Mouse (Mus musculus) erythroblast, embryonic 14.5 days (primary cell): ENCODE data around the gene Raver1. TPM values are rescaled to one million over a fixed set of nuclear protein-coding genes. Genes with fewer than 3 reads are reported as not detected.
A peak's percentile ranks its signal among the peaks of the same experiment; 100 is the strongest.

Experiments
- H3K27me3 ChIP-seq: 2 replicates; pipeline ENCODE4 v1.6.1; 2012; ENCODE audit warnings: inconsistent platforms; ENCODE audit not compliant: control insufficient read depth
- H3K36me3 ChIP-seq: 2 replicates; pipeline ENCODE4 v1.6.1; 2012; ENCODE audit warnings: mild to moderate bottlenecking, inconsistent platforms; ENCODE audit not compliant: control insufficient read depth
- H3K4me1 ChIP-seq: 2 replicates; pipeline ENCODE4 v1.6.1; 2012; ENCODE audit warnings: inconsistent platforms; ENCODE audit not compliant: control insufficient read depth
- H3K4me3 ChIP-seq: replicated peaks from 2 replicates; pipeline ENCODE3; 2012; ENCODE audit warnings: moderate library complexity, mild to moderate bottlenecking, inconsistent platforms
- H3K9me3 ChIP-seq: 2 replicates; pipeline ENCODE4 v1.6.1; 2012; ENCODE audit warnings: low read length, inconsistent platforms, mixed read lengths; ENCODE audit not compliant: control insufficient read depth
- GATA1 ChIP-seq: IDR thresholded peaks from 2 replicates; pipeline ENCODE4 v1.6.1; 2012; ENCODE audit warnings: low read length, inconsistent platforms, mixed read lengths
- TAL1 ChIP-seq: IDR thresholded peaks from 3 replicates; pipeline ENCODE4 v1.6.1; 2012; ENCODE audit warnings: low read length, inconsistent platforms, mixed read lengths
- polyA plus RNA-seq: library from polyadenylated mRNA; stranded (reverse); fragments of >175 nt; gene quantifications from 2 replicates; pipeline ENCODE4 v1.2.3, GENCODE M21; 2012

The Raver1 gene
- polyA plus RNA-seq, 1 experiment = 9.3 TPM

DNA sequence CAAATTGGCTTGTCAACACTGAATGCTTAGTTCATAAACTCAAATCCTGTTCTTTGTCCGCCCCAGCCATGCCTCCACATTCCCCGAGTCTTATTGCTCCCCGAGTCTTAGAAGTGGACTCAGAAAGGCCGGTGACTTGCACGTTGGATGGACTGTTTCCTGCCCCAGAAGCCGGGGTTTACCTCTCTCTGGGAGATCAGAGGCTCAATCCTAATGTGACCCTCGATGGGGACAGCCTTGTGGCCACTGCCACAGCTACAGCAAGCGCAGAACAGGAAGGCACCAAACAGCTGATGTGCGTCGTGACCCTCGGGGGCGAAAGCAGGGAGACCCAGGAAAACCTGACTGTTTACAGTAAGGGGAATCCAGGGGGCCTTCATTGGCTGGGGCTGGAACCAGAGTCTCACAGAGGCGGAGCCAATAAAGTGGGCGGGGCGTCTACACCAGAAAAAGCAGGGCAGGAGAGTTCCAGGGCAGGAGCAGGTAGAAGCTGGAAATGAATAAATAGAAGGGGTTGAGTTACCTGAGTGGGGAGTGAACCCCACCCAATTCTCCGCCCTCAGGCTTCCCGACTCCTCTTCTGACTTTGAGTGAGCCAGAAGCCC lies 57.2 kb downstream of the Raver1 start:
- peaks cover 78% of the 10 kb centered on the region for H3K27me3 ChIP-seq
- peaks cover 37% of the 10 kb centered on the region for H3K36me3 ChIP-seq
- peaks cover 27% of the 10 kb centered on the region for H3K9me3 ChIP-seq
- H3K4me1 ChIP-seq = peaks cover 79% of the 10 kb centered on the region
- no peak for TF ChIP-seq GATA1
- TF ChIP-seq TAL1 = no peak
- H3K4me3 ChIP-seq = no peak overlapping the region

DNA sequence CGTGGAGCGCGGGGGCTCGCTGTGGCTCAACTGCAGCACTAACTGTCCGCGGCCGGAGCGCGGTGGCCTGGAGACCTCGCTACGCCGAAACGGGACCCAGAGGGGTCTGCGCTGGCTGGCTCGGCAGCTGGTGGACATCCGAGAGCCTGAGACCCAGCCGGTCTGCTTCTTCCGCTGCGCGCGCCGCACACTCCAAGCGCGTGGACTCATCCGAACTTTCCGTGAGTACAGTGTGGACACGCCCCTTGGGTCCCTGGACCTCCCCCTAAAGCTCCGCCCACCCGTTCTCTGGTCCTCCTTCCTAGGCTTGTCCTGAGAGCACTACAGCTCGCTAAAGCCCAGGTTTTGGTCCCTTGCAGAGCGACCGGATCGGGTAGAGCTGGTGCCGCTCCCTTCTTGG lies 58.7 kb downstream of the Raver1 start:
- Histone ChIP-seq H3K9me3 (peaks cover 24% of the 10 kb centered on the region), H3K27me3 (peaks cover 68% of the 10 kb centered on the region), H3K36me3 (peaks cover 38% of the 10 kb centered on the region), H3K4me1 (peaks cover 82% of the 10 kb centered on the region), H3K4me3 (peak overlapping the region; percentile 70)
- no peak for TF ChIP-seq GATA1
- no peak for TF ChIP-seq TAL1

GRCm38 (mm10) chr9:21032491-21032890 lies 59.3 kb downstream of the Raver1 start:
- Histone ChIP-seq H3K27me3 (peaks cover 61% of the 10 kb centered on the region), H3K4me1 (peaks cover 83% of the 10 kb centered on the region), H3K4me3 (peak overlapping the region; percentile 70), H3K9me3 (peaks cover 20% of the 10 kb centered on the region), H3K36me3 (peaks cover 43% of the 10 kb centered on the region)
- TF ChIP-seq TAL1 (no peak), GATA1 (no peak)

DNA sequence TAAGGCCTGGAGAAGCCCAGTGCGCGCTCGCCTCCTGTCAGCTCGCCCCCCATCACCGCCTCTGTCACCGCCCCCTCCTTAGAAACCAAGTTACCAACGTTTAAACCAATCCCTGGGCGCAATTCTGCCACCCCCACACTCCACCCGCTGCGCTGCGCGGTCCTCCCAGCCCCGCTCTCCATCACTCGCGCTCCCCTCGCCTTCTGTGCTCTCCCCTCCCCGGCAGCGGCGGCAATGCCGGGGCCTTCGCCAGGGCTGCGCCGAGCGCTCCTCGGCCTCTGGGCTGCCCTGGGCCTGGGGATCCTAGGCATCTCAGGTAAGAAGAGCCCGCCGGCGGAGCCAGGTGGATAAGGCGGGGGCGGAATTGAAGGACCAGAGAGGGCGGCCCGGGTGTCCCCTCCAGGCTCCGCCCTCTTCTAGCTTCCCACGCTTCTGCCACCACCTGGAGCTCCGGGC lies 59.9 kb downstream of the Raver1 start, which contains the start of gene Icam5:
TSS of gene Icam5 (plus strand) at position 178 of the 456 bp plus-strand sequence.
- Histone ChIP-seq H3K9me3 (peaks cover 18% of the 10 kb centered on the region), H3K27me3 (peaks cover 56% of the 10 kb centered on the region), H3K36me3 (peaks cover 46% of the 10 kb centered on the region), H3K4me3 (peak within 1 kb of the TSS; percentile 70), H3K4me1 (peaks cover 83% of the 10 kb centered on the region)
- TF ChIP-seq GATA1 (no peak), TAL1 (no peak)

DNA sequence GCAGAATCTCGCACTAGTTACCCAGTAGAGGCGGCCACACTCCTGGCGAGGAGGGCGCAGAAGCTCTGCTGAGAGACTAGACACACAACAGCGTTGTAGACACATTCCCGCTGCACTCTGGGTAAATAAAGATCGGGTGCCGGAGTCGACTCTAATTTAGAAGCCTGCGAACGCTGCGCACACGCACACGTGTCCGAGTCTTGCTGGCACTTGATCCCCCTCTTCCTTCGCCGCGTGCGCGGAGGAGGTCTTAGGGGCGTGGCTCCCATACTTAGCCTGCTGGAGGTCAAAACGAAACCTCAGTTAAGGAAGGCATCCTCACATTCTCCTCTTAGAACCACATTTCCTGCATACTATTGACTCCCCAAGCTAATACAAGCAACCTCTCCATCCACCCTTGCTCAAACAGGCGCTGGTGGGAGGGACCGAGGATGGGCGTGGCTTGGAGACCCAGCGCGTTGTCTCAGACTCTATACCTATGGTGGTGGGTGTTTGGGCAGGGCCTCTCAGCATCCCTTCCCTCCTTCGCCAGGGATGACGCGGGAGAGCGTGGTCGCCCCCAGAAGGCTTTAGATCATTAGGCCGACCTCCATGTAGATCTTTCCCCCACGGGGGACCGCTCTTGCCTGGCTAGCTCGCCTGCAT lies 60.4 kb downstream of the Raver1 start:
- H3K4me3 ChIP-seq = peak overlapping the region; percentile 70
- H3K27me3 ChIP-seq = peaks cover 50% of the 10 kb centered on the region
- H3K9me3 ChIP-seq = peaks cover 13% of the 10 kb centered on the region
- TF ChIP-seq GATA1 (no peak), TAL1 (no peak)
- H3K36me3 ChIP-seq = peaks cover 49% of the 10 kb centered on the region
- peaks cover 84% of the 10 kb centered on the region for H3K4me1 ChIP-seq

DNA sequence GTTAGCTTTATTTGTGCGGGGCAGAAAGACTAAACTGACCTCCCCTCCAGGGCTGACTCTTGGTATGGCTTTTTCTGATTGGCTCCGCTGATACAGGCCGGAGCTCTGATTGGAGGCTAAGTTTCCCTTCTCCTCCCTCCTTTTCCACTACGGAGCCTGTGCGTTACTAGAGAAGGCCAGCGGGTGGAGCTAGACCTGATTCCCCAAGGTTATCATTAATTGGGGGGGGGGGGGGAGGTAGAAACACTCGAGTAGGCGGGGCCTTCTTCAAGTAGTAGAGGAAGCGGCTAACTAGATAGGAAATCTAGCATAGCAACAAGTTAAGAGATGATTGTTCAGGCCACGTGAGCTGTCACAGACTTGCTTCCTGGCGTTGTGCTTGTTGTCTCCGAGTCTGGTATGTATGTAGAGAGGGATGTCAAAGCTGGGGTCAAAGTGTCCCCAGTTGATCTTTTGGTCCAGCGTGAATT lies 61.0 kb downstream of the Raver1 start:
- Histone ChIP-seq H3K4me3 (peak overlapping the region; percentile 70), H3K27me3 (peaks cover 44% of the 10 kb centered on the region), H3K36me3 (peaks cover 46% of the 10 kb centered on the region), H3K4me1 (peaks cover 86% of the 10 kb centered on the region), H3K9me3 (peaks cover 9% of the 10 kb centered on the region)
- peak; percentile 96 for TF ChIP-seq GATA1
- no peak for TF ChIP-seq TAL1

DNA sequence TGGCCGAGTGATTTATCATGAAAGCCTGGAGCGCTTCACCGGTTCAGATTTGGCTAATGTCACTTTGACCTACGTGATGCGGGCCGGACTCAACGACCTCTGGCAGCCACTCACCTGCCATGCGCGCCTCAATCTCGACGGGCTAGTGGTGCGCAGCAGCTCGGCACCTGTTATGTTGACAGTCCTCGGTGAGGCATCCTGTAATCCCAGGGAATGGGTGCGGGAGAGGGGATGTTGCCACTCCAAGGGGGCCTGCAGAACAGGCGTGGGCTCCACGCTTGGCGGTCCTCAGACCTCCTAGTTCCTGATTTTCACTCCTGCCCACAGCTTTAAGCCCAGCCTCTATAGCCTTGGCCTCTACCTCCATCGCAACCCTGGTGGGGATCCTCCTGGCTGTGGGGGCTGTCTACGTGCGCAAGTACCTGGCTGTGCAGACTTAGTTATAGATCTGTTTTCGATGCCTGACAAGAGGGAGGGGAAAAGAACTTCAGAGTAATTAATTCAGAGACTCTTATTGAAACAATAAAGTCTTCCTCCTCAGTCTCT lies 61.7 kb downstream of the Raver1 start:
- H3K9me3 ChIP-seq = peaks cover 3% of the 10 kb centered on the region
- TF ChIP-seq GATA1 = no peak
- H3K27me3 ChIP-seq = peaks cover 38% of the 10 kb centered on the region
- H3K4me3 ChIP-seq = peak overlapping the region; percentile 70
- peaks cover 43% of the 10 kb centered on the region for H3K36me3 ChIP-seq
- H3K4me1 ChIP-seq = peaks cover 86% of the 10 kb centered on the region

DNA sequence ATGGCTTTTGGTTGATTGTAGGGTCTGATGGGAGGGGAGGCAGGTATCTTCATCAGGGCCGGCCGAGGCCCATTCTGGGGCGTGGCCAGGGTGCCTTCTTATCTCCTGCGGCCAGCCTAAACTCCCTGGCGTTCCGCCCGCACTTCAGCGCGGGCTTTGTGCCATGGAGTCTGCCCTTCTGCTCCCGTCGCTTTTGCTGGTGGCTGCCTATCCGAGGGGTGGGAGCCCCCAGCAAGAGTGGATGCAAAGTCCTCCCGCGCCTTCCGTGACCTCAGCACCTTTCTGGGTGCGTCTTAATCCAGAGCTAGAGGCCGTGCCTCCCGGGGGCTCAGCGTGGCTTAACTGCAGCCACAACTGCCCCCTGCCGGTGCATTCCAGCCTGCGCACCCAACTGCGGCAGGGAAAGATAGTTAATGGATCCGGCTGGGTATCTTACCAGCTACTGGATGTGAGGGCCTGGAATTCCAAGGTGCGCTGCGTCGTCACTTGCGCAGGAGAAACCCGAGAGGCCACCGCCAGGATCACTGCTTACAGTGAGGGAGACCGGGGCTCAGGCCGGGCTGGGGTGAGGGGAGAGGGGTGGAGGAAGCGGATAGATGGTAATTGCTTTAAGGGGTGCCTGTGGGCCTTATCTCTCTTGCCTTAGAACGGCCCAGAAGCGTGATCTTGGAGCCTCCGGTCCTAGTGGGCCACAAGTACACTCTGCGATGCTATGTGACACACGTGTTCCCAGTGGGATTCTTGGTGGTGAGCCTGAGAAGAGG lies 62.3 kb downstream of the Raver1 start, which contains the start of gene Icam4:
TSS of gene Icam4 (plus strand) at position 83 of the 764 bp plus-strand sequence.
- peaks cover 79% of the 10 kb centered on the region for H3K4me1 ChIP-seq
- peaks cover under 1% of the 10 kb centered on the region; the same call in 1 of the 2 replicates for H3K9me3 ChIP-seq
- peaks cover 39% of the 10 kb centered on the region for H3K36me3 ChIP-seq
- TF ChIP-seq GATA1 (peak; percentile 93), TAL1 (peak; percentile 80)
- H3K27me3 ChIP-seq = peaks cover 31% of the 10 kb centered on the region
- H3K4me3 ChIP-seq = peak within 1 kb of the TSS; percentile 70
